In the genomic region with DNA sequence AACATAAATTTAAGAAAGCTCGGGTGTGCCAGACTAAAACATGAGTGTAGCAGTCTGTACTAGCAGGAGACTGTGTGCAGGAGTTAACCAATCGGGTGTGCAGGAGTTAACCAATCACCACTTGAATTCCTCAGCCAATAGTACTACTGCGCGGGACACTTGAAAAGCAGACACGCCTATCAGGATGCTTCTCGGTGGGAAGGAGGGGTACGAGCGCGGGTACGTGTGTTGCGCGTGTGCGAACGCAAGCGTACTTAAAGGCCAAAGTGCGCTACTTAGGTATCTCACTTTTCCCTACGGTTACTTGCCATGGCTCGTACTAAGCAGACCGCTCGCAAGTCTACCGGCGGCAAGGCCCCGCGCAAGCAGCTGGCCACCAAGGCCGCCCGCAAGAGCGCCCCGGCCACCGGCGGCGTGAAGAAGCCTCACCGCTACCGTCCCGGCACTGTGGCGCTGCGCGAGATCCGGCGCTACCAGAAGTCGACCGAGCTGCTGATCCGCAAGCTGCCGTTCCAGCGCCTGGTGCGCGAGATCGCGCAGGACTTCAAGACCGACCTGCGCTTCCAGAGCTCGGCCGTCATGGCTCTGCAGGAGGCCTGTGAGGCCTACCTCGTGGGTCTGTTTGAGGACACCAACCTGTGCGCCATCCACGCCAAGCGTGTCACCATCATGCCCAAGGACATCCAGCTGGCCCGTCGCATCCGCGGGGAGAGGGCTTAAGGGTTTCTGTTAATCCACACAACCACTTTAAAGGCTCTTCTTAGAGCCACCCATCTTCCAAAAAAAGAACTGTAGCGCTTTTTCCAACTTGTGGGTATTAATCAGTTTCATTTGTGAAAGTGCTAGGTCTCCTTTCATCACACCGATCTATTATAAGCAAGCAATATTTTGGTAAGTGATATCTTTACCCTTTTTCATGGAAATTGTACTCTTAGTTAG, we compare ENCODE assay signal across 8 mouse cellular contexts. TPM values are rescaled to one million over a fixed set of nuclear protein-coding genes. Genes with fewer than 3 reads are reported as not detected.
A peak's percentile ranks its signal among the peaks of the same experiment; 100 is the strongest.
DNase-seq lines count a peak whose midpoint lies in the region; ATAC-seq lines count a peak whose summit lies in the region.
"Not testable (repeated sequence)": the region's sequence is repeated elsewhere in the genome, so short reads cannot be mapped to it uniquely, and the experiment has no call there.

Hist1h3g (plus strand) TSS at position 286 of the 939 bp plus-strand sequence.

- H3K4me3 ChIP-seq in intestine, embryonic 15.5 days (replicated peaks): peak within 1 kb of the TSS; percentile 50

- peak; percentile 90 for ATAC-seq in intestine, embryonic 15.5 days
- ATAC-seq in megakaryocyte-erythroid progenitor cell, adult 5-6 weeks (replicated peaks; ENCODE audit: low FRiP score, low TSS enrichment, poor library complexity, severe bottlenecking): peak; percentile 74

- peaks cover 15% of the 10 kb centered on the region for H3K4me1 ChIP-seq in intestine, embryonic 15.5 days (replicated peaks)

- H3K9me3 ChIP-seq in intestine, embryonic 15.5 days: not testable (repeated sequence)

- peak; percentile 90 for DNase-seq in adrenal gland, adult 2 months
- DNase-seq in embryo, embryonic 11 days: peak; percentile 96
- DNase-seq in gastrocnemius, postnatal 25 days: peak; percentile 74
- peak; percentile 95 to 97 for DNase-seq in left cerebral cortex, postnatal 14 days (ENCODE audit: low spot score in 2 of 2)
- peak; percentile 86 to 94 for DNase-seq in right cerebral cortex, postnatal 36 days (ENCODE audit: low spot score in 2 of 2)
- peak; percentile 97 for DNase-seq in yolk sac, embryonic 10.5 days (ENCODE audit: low spot score)

- H3K27ac ChIP-seq in intestine, embryonic 15.5 days: peak within 1 kb of the TSS; percentile 93

- not testable (repeated sequence) for H3K36me3 ChIP-seq in intestine, embryonic 15.5 days

- intact Hi-C loops in left cerebral cortex, postnatal 14 days (cut with DNase I): loop anchor here (10.0 kb wide), 1 partner anchor 1821 kb away; the partner anchor contains the start of genes Hist1h2ai, Hist1h2bl and Hist1h3h

- H3K9ac ChIP-seq in intestine, embryonic 15.5 days: peak within 1 kb of the TSS; percentile 53

- under 1% methylated on average over 49 of the region's 62 CpGs for WGBS in intestine, embryonic 15.5 days

- not testable (repeated sequence) for H3K27me3 ChIP-seq in intestine, embryonic 15.5 days (replicated peaks)

- peak within 1 kb of the TSS; percentile 69 for H3K4me2 ChIP-seq in intestine, embryonic 15.5 days (replicated peaks)

RNA-seq across cellular contexts. Expression of gene Hist1h3g, which starts in this region (rescaled TPM):
- 1 to 10 TPM; 2.2 to 7.1 TPM for total RNA-seq in adrenal gland, adult 2 months (2021)
- polyA plus RNA-seq in adrenal gland, adult 2 months (2012; rRNA removed): 3.2 and 3.5 TPM in 2 replicates
- 1 to 10 TPM; 2.0 to 3.9 TPM for total RNA-seq in gastrocnemius, postnatal 25 days (2021)
- polyA plus RNA-seq in intestine, embryonic 15.5 days (2015; fragmentation: Nextera tagmentation; extraction: Ambion mirVana): 6.1 and 6.2 TPM in 2 replicates
- total RNA-seq in left cerebral cortex, postnatal 14 days (2021): 1 to 10 TPM; 5.8 to 6.2 TPM
- total RNA-seq in megakaryocyte-erythroid progenitor cell, adult 5-6 weeks (2014; fragmentation: Nextera tagmentation): 189 and 293 TPM in 2 replicates
- 189 and 625 TPM in 2 replicates for total RNA-seq in megakaryocyte-erythroid progenitor cell, adult 5-6 weeks (2017)

Comparison
In these comparisons a context has a peak if more than half of its experiments do, and no peak if none do; other contexts are left out.
1. Peak in every context shown above with its lines: DNase-seq, ATAC-seq, H3K4me3 ChIP-seq and H3K27ac ChIP-seq.
2. RNA of gene Hist1h3g (total RNA-seq): 189 to 625 TPM in megakaryocyte-erythroid progenitor cell, adult 5-6 weeks; 2.2 to 7.1 TPM in adrenal gland, adult 2 months, 5.8 to 6.2 TPM in left cerebral cortex, postnatal 14 days and 2.0 to 3.9 TPM in gastrocnemius, postnatal 25 days; every median in the first group is over 10 times any median in the second.